Comparison of ENCODE assay signal across 20 mouse cellular contexts in genomic region chr15:61116912-61117311, GRCm38 (mm10).
A peak's percentile ranks its signal among the peaks of the same experiment; 100 is the strongest.
DNase-seq lines count a peak whose midpoint lies in the region; ATAC-seq and TF ChIP-seq lines count a peak whose summit lies in the region.
"Had no signal": no experiment of that assay in that cellular context is flagged by ENCODE, and none has a peak within 500 bp of the region (broad histone marks: within the 10 kb centered on the region; RNA-seq: fewer than 3 reads in every experiment).

No protein-coding gene starts in this region.

- H3K9me3 ChIP-seq in liver, postnatal 0 days (ENCODE audit: low read length), result no peaks in the 10 kb centered on the region
- H3K9me3 ChIP-seq: embryonic facial prominence, embryonic 10.5 days; embryonic facial prominence, embryonic 12.5 days; forebrain, embryonic 13.5 days; forebrain, embryonic 15.5 days had no signal

- no peak overlapping the region for H3K9ac ChIP-seq in liver, postnatal 0 days (replicated peaks)
- H3K9ac ChIP-seq: embryonic facial prominence, embryonic 12.5 days; forebrain, embryonic 13.5 days; forebrain, embryonic 15.5 days; forebrain, postnatal 0 days had no signal

- no peaks in the 10 kb centered on the region for H3K4me1 ChIP-seq in kidney, adult 2 months (ENCODE audit: control insufficient read depth, insufficient read depth, low read length)
- H3K4me1 ChIP-seq in liver, postnatal 0 days (ENCODE audit: insufficient read depth), result no peaks in the 10 kb centered on the region
- H3K4me1 ChIP-seq: embryonic facial prominence, embryonic 10.5 days; embryonic facial prominence, embryonic 12.5 days; forebrain, embryonic 13.5 days; forebrain, embryonic 15.5 days had no signal

- no peak for TF ChIP-seq POLR2A in kidney, adult 2 months (IDR thresholded peaks at IDR 0.05; ENCODE audit: low read depth, low read length)

- DNase-seq in 416B (ENCODE audit: low read depth), result peak; percentile 88
- DNase-seq in splenic B cell, adult 2 months (ENCODE audit: low read depth, low spot score), result peak; percentile 3
- DNase-seq in kidney, adult 2 months, result no peak
- DNase-seq in liver, postnatal 0 days, result no peak
- DNase-seq in adrenal gland, postnatal 36 days, result no peak
- DNase-seq: adrenal gland, adult 2 months; adrenal gland, postnatal 10 days; adrenal gland, postnatal 25 days; cerebellum, adult 11-12 months; cerebellum, adult 2 months; cerebellum, adult 9-10 months; cerebellum, postnatal 10 days; cerebellum, postnatal 36 days; forebrain, postnatal 0 days had no signal

- no peak for TF ChIP-seq EP300 in liver, postnatal 0 days (IDR thresholded peaks at IDR 0.05; ENCODE audit: low read depth)

- no peaks in the 10 kb centered on the region for H3K27me3 ChIP-seq in splenic B cell, adult 2 months (ENCODE audit: control insufficient read depth, insufficient read depth, low read length, poor library complexity, severe bottlenecking)
- no peaks in the 10 kb centered on the region for H3K27me3 ChIP-seq in kidney, adult 2 months (replicated peaks; ENCODE audit: control insufficient read depth, insufficient read depth, low read length)
- no peaks in the 10 kb centered on the region for H3K27me3 ChIP-seq in liver, postnatal 0 days (ENCODE audit: insufficient read depth, low read length)
- H3K27me3 ChIP-seq: embryonic facial prominence, embryonic 12.5 days; forebrain, embryonic 13.5 days; forebrain, embryonic 15.5 days had no signal

- WGBS in kidney, adult 2 months, result 26% methylated on average over 1 of the region's 1 CpGs
- WGBS in liver, postnatal 0 days (ENCODE audit: insufficient replicate concordance), result 6% methylated on average over 1 of the region's 1 CpGs

- no peak for TF ChIP-seq CTCF in kidney, adult 2 months (conservative IDR thresholded peaks at IDR 0.05; ENCODE audit: insufficient read depth, insufficient read length, low read depth, low read length)
- TF ChIP-seq CTCF in liver, postnatal 0 days (IDR thresholded peaks at IDR 0.05; ENCODE audit: low read depth), result no peak

- no peak overlapping the region for H3K4me2 ChIP-seq in liver, postnatal 0 days (ENCODE audit: low read depth, low read length)
- H3K4me2 ChIP-seq: embryonic facial prominence, embryonic 12.5 days; forebrain, embryonic 13.5 days; forebrain, embryonic 15.5 days had no signal

- H3K4me3 ChIP-seq in kidney, adult 2 months (ENCODE audit: insufficient read depth, low read depth, low read length), result no peak overlapping the region
- no peak overlapping the region for H3K4me3 ChIP-seq in liver, postnatal 0 days (ENCODE audit: low read depth, low read length)
- H3K4me3 ChIP-seq: embryonic facial prominence, embryonic 10.5 days; embryonic facial prominence, embryonic 12.5 days; forebrain, embryonic 13.5 days; forebrain, embryonic 15.5 days had no signal

- H3K27ac ChIP-seq in kidney, adult 2 months (ENCODE audit: insufficient read depth, low read depth, low read length), result no peak overlapping the region
- no peak overlapping the region for H3K27ac ChIP-seq in liver, postnatal 0 days (ENCODE audit: low read depth)
- H3K27ac ChIP-seq: embryonic facial prominence, embryonic 10.5 days; embryonic facial prominence, embryonic 12.5 days; forebrain, embryonic 13.5 days; forebrain, embryonic 15.5 days had no signal

- peak; percentile 68 for ATAC-seq in granulocyte monocyte progenitor cell, adult 5-6 weeks (replicated peaks; ENCODE audit: poor library complexity, severe bottlenecking)
- 0 out of 2 replicates have a peak, but pooled peaks have one; percentile 45 for ATAC-seq in megakaryocyte, adult 5-6 weeks (ENCODE audit: poor library complexity, severe bottlenecking)
- no peak for ATAC-seq in liver, postnatal 0 days
- ATAC-seq: forebrain, embryonic 13.5 days; forebrain, embryonic 15.5 days; forebrain, postnatal 0 days had no signal

- no peaks in the 10 kb centered on the region for H3K36me3 ChIP-seq in splenic B cell, adult 2 months (ENCODE audit: control insufficient read depth, insufficient read depth, low read length, poor library complexity, severe bottlenecking)
- H3K36me3 ChIP-seq in kidney, adult 2 months (ENCODE audit: control insufficient read depth, insufficient read depth, low read length), result no peaks in the 10 kb centered on the region
- H3K36me3 ChIP-seq in liver, postnatal 0 days (replicated peaks; ENCODE audit: insufficient read depth, low read length), result no peaks in the 10 kb centered on the region
- H3K36me3 ChIP-seq: embryonic facial prominence, embryonic 10.5 days; embryonic facial prominence, embryonic 12.5 days; forebrain, embryonic 15.5 days had no signal

Comparison
In these comparisons a context has a peak if more than half of its experiments do, and no peak if none do; other contexts are left out.
1. DNase-seq: peak in 416B (single experiment) and splenic B cell, adult 2 months (single experiment); none in kidney, adult 2 months (single experiment), liver, postnatal 0 days (single experiment) and adrenal gland, postnatal 36 days (0 of 2).